Mouse (Mus musculus) inflammation-experienced regulatory T-cells, adult 6 months (primary cell): ENCODE data around the gene Tox4. TPM values are rescaled to one million over a fixed set of nuclear protein-coding genes. Genes with fewer than 3 reads are reported as not detected.

Source experiments
- ATAC-seq: one replicate; pipeline ENCODE4 v1.8.0; 2017
- polyA plus RNA-seq, 3 experiments: library from polyadenylated mRNA; unstranded; fragments of 100-300 nt; shearing (Covaris generic); gene quantifications; one replicate each; pipeline ENCODE4 v1.2.1; 2017

Tox4 gene
- polyA plus RNA-seq, 3 experiments from 2014 or later = 72.4 to 95.3 (median 75.9) TPM

- ATAC-seq = no peak
These were observed 35.2 kb downstream of the Tox4 start for GRCm38 (mm10) chr14:52313931-52314807.

GRCm38 (mm10) chr14:52314808-52315150 is 35.8 kb downstream of the Tox4 start:
- no peak for ATAC-seq

- no peak for ATAC-seq
These were observed 36.4 kb downstream of the Tox4 start for GRCm38 (mm10) chr14:52315283-52315780.

GRCm38 (mm10) chr14:52315792-52316440 is 37.0 kb downstream of the Tox4 start:
- ATAC-seq = peak; percentile 79

GRCm38 (mm10) chr14:52316441-52317225 is 37.7 kb downstream of the Tox4 start:
- ATAC-seq = peak; percentile 5

- ATAC-seq = no peak
These were observed 40.4 kb downstream of the Tox4 start for GRCm38 (mm10) chr14:52319361-52319760.

GRCm38 (mm10) chr14:52325890-52326289 is 46.9 kb downstream of the Tox4 start:
- no peak for ATAC-seq

GRCm38 (mm10) chr14:52327375-52327901 is 48.5 kb downstream of the Tox4 start:
- no peak for ATAC-seq

GRCm38 (mm10) chr14:52327910-52328812 is 49.2 kb downstream of the Tox4 start, which contains the start of gene Sall2:
Gene Sall2, minus strand, starts transcription at chr14:52328762.
- no peak for ATAC-seq

- ATAC-seq = no peak
These were observed 52.3 kb downstream of the Tox4 start for GRCm38 (mm10) chr14:52331069-52331750.

GRCm38 (mm10) chr14:52332171-52332570 is 53.2 kb downstream of the Tox4 start:
- ATAC-seq = no peak

GRCm38 (mm10) chr14:52338751-52339511 is 60.0 kb downstream of the Tox4 start:
- peak; percentile 86 for ATAC-seq

- ATAC-seq = no peak
These were observed 60.5 kb downstream of the Tox4 start for GRCm38 (mm10) chr14:52339512-52339852.

Other genes starting within 250 kb of the Tox4 start
- not detected for gene Olfr221, start 236.7 kb upstream of the Tox4 start, polyA plus RNA-seq
- gene Hnrnpc, start 175.1 kb upstream of the Tox4 start, polyA plus RNA-seq = 100 to 1,000 TPM; 399 to 498 (median 471) TPM
- 100 to 1,000 TPM in 1 of 3 experiments, 10 to 100 TPM in 2; 79.7 to 117 (median 94.9) TPM for gene Rpgrip1, start 168.4 kb upstream of the Tox4 start, polyA plus RNA-seq
- gene Supt16, start 81.7 kb upstream of the Tox4 start, polyA plus RNA-seq = 10 to 100 TPM; 44.2 to 48.2 (median 46.3) TPM
- 10 to 100 TPM; 61.5 to 84.9 (median 76.6) TPM for gene Chd8, start 21.4 kb upstream of the Tox4 start, polyA plus RNA-seq
- 10 to 100 TPM; 17.2 to 25.9 (median 23.6) TPM for gene Rab2b, start 399 bp downstream of the Tox4 start, polyA plus RNA-seq
- gene Mettl3, start 26.0 kb downstream of the Tox4 start, polyA plus RNA-seq = 10 to 100 TPM; 37.5 to 63.7 (median 40.4) TPM
- gene Sall2, start 49.6 kb downstream of the Tox4 start, polyA plus RNA-seq = 1 to 10 TPM; 1.5 to 4.4 (median 3.9) TPM
- not detected for gene Olfr1513, start 77.3 kb downstream of the Tox4 start, polyA plus RNA-seq
- gene Olfr1512, start 100.0 kb downstream of the Tox4 start, polyA plus RNA-seq = not detected
- not detected for gene Olfr1511, start 118.2 kb downstream of the Tox4 start, polyA plus RNA-seq
- under 1 TPM in 1 of 3 experiments, not detected in 2; 0.17 TPM for gene Olfr1510, start 135.2 kb downstream of the Tox4 start, polyA plus RNA-seq
- gene Olfr1509, start 163.8 kb downstream of the Tox4 start, polyA plus RNA-seq = not detected
- not detected for gene Olfr1508, start 188.3 kb downstream of the Tox4 start, polyA plus RNA-seq
- under 1 TPM in 1 of 3 experiments, not detected in 2; 0.63 TPM for gene Olfr1507, start 216.6 kb downstream of the Tox4 start, polyA plus RNA-seq